ENCODE assay signal across 8 mouse cellular contexts in genomic region chr19:40366163-40366941, GRCm38 (mm10).
A peak's percentile ranks its signal among the peaks of the same experiment; 100 is the strongest.
DNase-seq lines count a peak whose midpoint lies in the region; ATAC-seq and TF ChIP-seq lines count a peak whose summit lies in the region.

No protein-coding gene starts in this region.

- 33% methylated on average over 11 of the region's 11 CpGs for WGBS in hindbrain, embryonic 10.5 days
- WGBS in hindbrain, embryonic 12.5 days = 39% methylated on average over 11 of the region's 11 CpGs
- WGBS in forebrain, embryonic 14.5 days = 27% methylated on average over 11 of the region's 11 CpGs
- 35% methylated on average over 11 of the region's 11 CpGs for WGBS in hindbrain, embryonic 13.5 days
- WGBS in limb, embryonic 13.5 days = 31% methylated on average over 11 of the region's 11 CpGs
- 31% methylated on average over 11 of the region's 11 CpGs for WGBS in midbrain, postnatal 0 days

- peaks cover 5% of the 10 kb centered on the region; the same call in 1 of the 2 replicates for H3K9me3 ChIP-seq in hindbrain, embryonic 10.5 days
- H3K9me3 ChIP-seq in hindbrain, embryonic 12.5 days (replicated peaks) = no peaks in the 10 kb centered on the region
- H3K9me3 ChIP-seq in forebrain, embryonic 14.5 days (replicated peaks; ENCODE audit: control insufficient read depth, low read length) = no peaks in the 10 kb centered on the region
- H3K9me3 ChIP-seq in hindbrain, embryonic 13.5 days = no peaks in the 10 kb centered on the region
- no peaks in the 10 kb centered on the region for H3K9me3 ChIP-seq in limb, embryonic 13.5 days
- H3K9me3 ChIP-seq in midbrain, postnatal 0 days (ENCODE audit: low read length) = no peaks in the 10 kb centered on the region

- DNase-seq in hindbrain, embryonic 10.5 days (ENCODE audit: low spot score) = peak; percentile 45
- DNase-seq in c-Kit-positive CD71-negative TER-119-negative erythroid progenitor cells, embryonic 14.5 days (ENCODE audit: low read depth) = peak; percentile 55
- peak; percentile 80 for DNase-seq in forebrain, embryonic 14.5 days (ENCODE audit: low spot score)
- DNase-seq in midbrain, postnatal 0 days (ENCODE audit: low spot score) = peak; percentile 66
- DNase-seq in yolk sac, embryonic 10.5 days (ENCODE audit: low spot score) = peak; percentile 69

- peak overlapping the region; percentile 36; the same call in 1 of the 2 replicates for H3K27ac ChIP-seq in hindbrain, embryonic 10.5 days
- no peak overlapping the region for H3K27ac ChIP-seq in hindbrain, embryonic 12.5 days
- H3K27ac ChIP-seq in forebrain, embryonic 14.5 days (ENCODE audit: low read depth, low read length) = no peak overlapping the region
- peak overlapping the region; percentile 31; the same call in 1 of the 2 replicates for H3K27ac ChIP-seq in hindbrain, embryonic 13.5 days
- H3K27ac ChIP-seq in limb, embryonic 13.5 days = peak overlapping the region; percentile 72
- H3K27ac ChIP-seq in midbrain, postnatal 0 days (ENCODE audit: low read depth, low read length) = peak overlapping the region; percentile 39; the same call in 1 of the 2 replicates

- H3K27me3 ChIP-seq in hindbrain, embryonic 10.5 days (ENCODE audit: insufficient read depth, poor library complexity, severe bottlenecking) = no peaks in the 10 kb centered on the region
- H3K27me3 ChIP-seq in hindbrain, embryonic 12.5 days = no peaks in the 10 kb centered on the region
- H3K27me3 ChIP-seq in forebrain, embryonic 14.5 days (replicated peaks; ENCODE audit: control insufficient read depth, insufficient read depth, low read length) = no peaks in the 10 kb centered on the region
- H3K27me3 ChIP-seq in hindbrain, embryonic 13.5 days = no peaks in the 10 kb centered on the region
- no peaks in the 10 kb centered on the region for H3K27me3 ChIP-seq in limb, embryonic 13.5 days
- H3K27me3 ChIP-seq in midbrain, postnatal 0 days (ENCODE audit: insufficient read depth, low read length) = no peaks in the 10 kb centered on the region

- H3K9ac ChIP-seq in hindbrain, embryonic 12.5 days = no peak overlapping the region
- H3K9ac ChIP-seq in forebrain, embryonic 14.5 days (ENCODE audit: low read length) = no peak overlapping the region
- H3K9ac ChIP-seq in hindbrain, embryonic 13.5 days = no peak overlapping the region
- H3K9ac ChIP-seq in limb, embryonic 13.5 days = no peak overlapping the region
- no peak overlapping the region for H3K9ac ChIP-seq in midbrain, postnatal 0 days (replicated peaks; ENCODE audit: low read length, poor library complexity, severe bottlenecking)

- no peak for TF ChIP-seq CTCF in midbrain, postnatal 0 days (IDR thresholded peaks at IDR 0.05)

- peaks cover 35% of the 10 kb centered on the region for H3K36me3 ChIP-seq in hindbrain, embryonic 10.5 days
- peaks cover 37% of the 10 kb centered on the region for H3K36me3 ChIP-seq in hindbrain, embryonic 12.5 days
- H3K36me3 ChIP-seq in forebrain, embryonic 14.5 days (ENCODE audit: control insufficient read depth, insufficient read depth, low read length) = peaks cover 28% of the 10 kb centered on the region
- H3K36me3 ChIP-seq in hindbrain, embryonic 13.5 days = peaks cover 47% of the 10 kb centered on the region
- peaks cover 25% of the 10 kb centered on the region for H3K36me3 ChIP-seq in limb, embryonic 13.5 days
- peaks cover 35% of the 10 kb centered on the region for H3K36me3 ChIP-seq in midbrain, postnatal 0 days (ENCODE audit: insufficient read depth, low read length)

- H3K4me2 ChIP-seq in hindbrain, embryonic 12.5 days (replicated peaks) = no peak overlapping the region
- no peak overlapping the region for H3K4me2 ChIP-seq in forebrain, embryonic 14.5 days (ENCODE audit: low read length)
- H3K4me2 ChIP-seq in hindbrain, embryonic 13.5 days = no peak overlapping the region
- H3K4me2 ChIP-seq in limb, embryonic 13.5 days (replicated peaks) = peak overlapping the region; percentile 31
- H3K4me2 ChIP-seq in midbrain, postnatal 0 days (ENCODE audit: low read depth, low read length, poor library complexity, severe bottlenecking) = no peak overlapping the region

- peaks cover 15% of the 10 kb centered on the region for H3K4me1 ChIP-seq in hindbrain, embryonic 10.5 days (replicated peaks)
- H3K4me1 ChIP-seq in hindbrain, embryonic 12.5 days = peaks cover 15% of the 10 kb centered on the region
- H3K4me1 ChIP-seq in forebrain, embryonic 14.5 days (ENCODE audit: control insufficient read depth, insufficient read depth, low read length) = peaks cover 14% of the 10 kb centered on the region; the same call in 1 of the 2 replicates
- H3K4me1 ChIP-seq in hindbrain, embryonic 13.5 days (replicated peaks) = peaks cover 19% of the 10 kb centered on the region
- peaks cover 6% of the 10 kb centered on the region; the same call in 1 of the 2 replicates for H3K4me1 ChIP-seq in limb, embryonic 13.5 days
- H3K4me1 ChIP-seq in midbrain, postnatal 0 days (ENCODE audit: insufficient read depth, low read length) = 0 out of 2 replicates have a peak, but pooled peaks cover 4% of the 10 kb centered on the region

- H3K4me3 ChIP-seq in hindbrain, embryonic 10.5 days = no peak overlapping the region
- no peak overlapping the region for H3K4me3 ChIP-seq in hindbrain, embryonic 12.5 days
- no peak overlapping the region for H3K4me3 ChIP-seq in forebrain, embryonic 14.5 days (ENCODE audit: low read depth, low read length)
- H3K4me3 ChIP-seq in hindbrain, embryonic 13.5 days = no peak overlapping the region
- no peak overlapping the region for H3K4me3 ChIP-seq in limb, embryonic 13.5 days
- no peak overlapping the region for H3K4me3 ChIP-seq in midbrain, postnatal 0 days (ENCODE audit: low read depth, low read length)

- ATAC-seq in hindbrain, embryonic 12.5 days (ENCODE audit: low FRiP score) = no peak
- ATAC-seq in forebrain, embryonic 14.5 days = peak; percentile 76
- ATAC-seq in hindbrain, embryonic 13.5 days (ENCODE audit: low FRiP score) = peak; percentile 29; the same call in 1 of the 2 replicates
- ATAC-seq in limb, embryonic 13.5 days (ENCODE audit: low FRiP score, low read depth) = peak; percentile 77
- peak; percentile 48; the same call in 1 of the 2 replicates for ATAC-seq in midbrain, postnatal 0 days (ENCODE audit: low FRiP score)

Comparison
In these comparisons a context has a peak if more than half of its experiments do, and no peak if none do; other contexts are left out.
1. H3K27ac ChIP-seq: peak in hindbrain, embryonic 10.5 days (single experiment), hindbrain, embryonic 13.5 days (single experiment), limb, embryonic 13.5 days (single experiment) and midbrain, postnatal 0 days (single experiment); none in hindbrain, embryonic 12.5 days (single experiment) and forebrain, embryonic 14.5 days (single experiment).
2. Peak in every context shown above with its lines, with median percentiles within 50 percentile points of each other: DNase-seq.